Mouse (Mus musculus) bone marrow, adult 2 months (tissue): Measurements from ENCODE around the gene Olfr322. TPM values are rescaled to one million over a fixed set of nuclear protein-coding genes. Genes with fewer than 3 reads are reported as not detected.
"Not testable (repeated sequence)": the region's sequence is repeated elsewhere in the genome, so short reads cannot be mapped to it uniquely, and the experiment has no call there.

Source experiments
- H3K27ac ChIP-seq: fragments of 200-500 bp; 2 replicates; pipeline ENCODE4 v1.5.1; 2012; ENCODE audit warnings: low read depth, mild to moderate bottlenecking, control low read depth, inconsistent platforms, low read length; ENCODE audit not compliant: control insufficient read depth, poor library complexity, insufficient read depth
- H3K4me1 ChIP-seq: fragments of 200-500 bp; 2 replicates; pipeline ENCODE4 v1.6.1; 2011; ENCODE audit warnings: low read length; ENCODE audit not compliant: control insufficient read depth, insufficient read depth
- H3K4me3 ChIP-seq: fragments of 200-500 bp; replicated peaks from 2 replicates; pipeline ENCODE3; 2011; ENCODE audit warnings: mild to moderate bottlenecking, low read depth, low read length, control low read depth; ENCODE audit not compliant: control insufficient read depth
- CTCF ChIP-seq: fragments of 200-500 bp; IDR thresholded peaks from 2 replicates; pipeline ENCODE4 v1.5.1; 2011; ENCODE audit warnings: low read length, control low read depth; ENCODE audit not compliant: control insufficient read depth, insufficient read depth
- POLR2A ChIP-seq: fragments of 200-500 bp; IDR thresholded peaks from 2 replicates; pipeline ENCODE4 v1.6.1; 2011; ENCODE audit warnings: low read depth, mild to moderate bottlenecking, control low read depth, low read length, borderline replicate concordance; ENCODE audit not compliant: control insufficient read depth
- WGBS: fragments of 180-500 bp; shearing (Covaris S2); methylation state at CpG from one replicate; pipeline ENCODE4 v1.1.7; 2018; 5-methylcytosine and 5-hydroxymethylcytosine counted together
- polyA plus RNA-seq: library from polyadenylated mRNA; stranded (reverse); fragments of >200 nt; gene quantifications from 2 replicates; pipeline ENCODE4 v1.2.4, GENCODE M21; 2011; ENCODE audit warnings: low replicate concordance; ENCODE audit not compliant: missing spikeins, insufficient read depth, insufficient read length

The Olfr322 gene
- polyA plus RNA-seq, 1 experiment = 0.77 TPM

DNA sequence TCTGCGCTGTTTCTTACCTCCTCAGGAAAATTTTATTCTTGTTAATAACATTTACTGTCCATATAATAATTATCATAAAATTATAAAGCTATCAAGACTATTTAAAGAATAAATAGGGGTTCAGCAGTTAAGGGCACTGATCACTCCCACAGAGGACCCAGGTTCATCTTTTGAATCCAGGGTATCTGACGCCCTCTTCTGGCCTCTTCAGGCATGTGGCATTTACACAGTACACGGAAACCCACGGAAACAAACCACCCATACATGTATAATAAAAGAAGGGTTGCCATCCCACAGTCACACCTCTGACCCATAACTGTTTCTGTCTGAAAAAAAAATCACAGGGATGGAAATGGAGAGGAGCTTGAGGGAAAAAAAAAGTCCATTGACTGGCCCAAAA lies 13.2 kb downstream of the Olfr322 start:
- no peaks in the 10 kb centered on the region for H3K4me1 ChIP-seq
- TF ChIP-seq CTCF (no peak), POLR2A (no peak)
- WGBS = 40% methylated on average over 4 of the region's 4 CpGs
- no peak overlapping the region for H3K27ac ChIP-seq
- no peak overlapping the region for H3K4me3 ChIP-seq

DNA sequence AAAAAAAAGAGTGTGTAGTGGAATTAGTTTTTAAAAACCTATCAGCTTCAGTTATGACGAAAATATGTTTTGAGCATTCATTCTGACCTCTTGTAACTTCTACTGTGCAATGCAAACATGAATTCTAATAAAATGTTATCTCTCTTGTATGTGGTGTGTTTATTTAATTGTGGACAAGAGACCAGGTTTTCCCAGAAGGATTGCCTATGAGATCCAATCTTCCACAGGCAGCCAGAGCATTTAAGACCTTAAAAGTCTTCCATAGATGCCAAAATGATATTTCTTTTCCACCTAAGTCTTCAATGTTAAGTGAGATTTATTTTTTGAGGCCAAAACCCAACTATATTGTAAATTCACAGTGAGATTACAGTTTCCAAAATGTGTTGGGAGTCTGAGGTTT lies 22.2 kb downstream of the Olfr322 start, which contains the start of gene Olfr320:
Olfr320 (plus strand) TSS at position 301 of the 400 bp plus-strand sequence.
- H3K4me3 ChIP-seq = no peak within 1 kb of the TSS
- no peak within 1 kb of the TSS for H3K27ac ChIP-seq
- TF ChIP-seq CTCF = no peak
- no peak for TF ChIP-seq POLR2A
- 74% methylated on average over 1 of the region's 1 CpGs for WGBS
- no peaks in the 10 kb centered on the region for H3K4me1 ChIP-seq

DNA sequence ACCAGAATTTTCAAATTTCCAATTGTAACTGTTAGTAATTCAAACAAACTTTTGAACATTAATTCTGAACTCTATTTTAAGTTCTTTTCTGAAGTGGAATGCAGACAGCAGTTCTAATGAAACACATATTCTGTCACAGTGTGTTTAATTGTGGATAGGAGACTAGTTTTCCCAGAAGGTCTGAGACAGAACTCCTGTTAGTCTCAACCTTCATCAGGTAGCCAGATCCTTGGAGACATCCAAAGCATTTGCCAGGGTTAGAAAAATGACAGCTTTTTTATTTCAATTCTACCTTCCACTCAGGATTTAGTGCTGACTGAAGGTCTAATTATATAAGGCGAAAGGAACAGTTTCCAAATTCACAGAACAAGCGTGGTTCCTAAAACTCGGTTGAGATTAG lies 40.3 kb downstream of the Olfr322 start, which contains the start of gene Olfr319:
Olfr319 (plus strand) TSS at position 301 of the 400 bp plus-strand sequence.
- Histone ChIP-seq H3K27ac (no peak within 1 kb of the TSS), H3K4me3 (no peak within 1 kb of the TSS), H3K4me1 (no peaks in the 10 kb centered on the region)
- WGBS = 82% methylated on average over 3 of the region's 3 CpGs
- TF ChIP-seq CTCF = no peak
- no peak for TF ChIP-seq POLR2A

DNA sequence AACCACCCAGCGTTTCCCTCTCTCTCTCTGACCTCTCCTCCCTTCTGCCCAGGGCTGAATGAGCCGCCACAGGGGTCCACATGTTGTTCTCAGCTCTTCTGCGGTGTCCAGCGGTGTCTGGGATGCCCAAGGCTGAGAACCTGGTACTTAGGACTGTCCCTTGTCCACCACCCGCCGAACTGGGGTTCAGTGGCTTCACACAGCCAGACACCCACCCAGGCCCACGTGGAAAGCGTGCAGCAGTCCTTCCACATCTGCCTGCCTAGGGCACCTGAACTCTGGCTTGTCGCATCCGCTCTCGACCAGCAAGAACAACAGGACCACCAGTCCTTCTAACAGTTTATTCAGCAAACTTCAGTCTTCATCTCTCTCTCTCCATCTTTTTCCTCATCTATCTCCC lies 50.5 kb downstream of the Olfr322 start:
- TF ChIP-seq CTCF (no peak), POLR2A (no peak)
- WGBS = 76% methylated on average over 11 of the region's 11 CpGs
- Histone ChIP-seq H3K4me3 (no peak overlapping the region), H3K4me1 (no peaks in the 10 kb centered on the region; the same call in 1 of the 2 replicates), H3K27ac (no peak overlapping the region)

DNA sequence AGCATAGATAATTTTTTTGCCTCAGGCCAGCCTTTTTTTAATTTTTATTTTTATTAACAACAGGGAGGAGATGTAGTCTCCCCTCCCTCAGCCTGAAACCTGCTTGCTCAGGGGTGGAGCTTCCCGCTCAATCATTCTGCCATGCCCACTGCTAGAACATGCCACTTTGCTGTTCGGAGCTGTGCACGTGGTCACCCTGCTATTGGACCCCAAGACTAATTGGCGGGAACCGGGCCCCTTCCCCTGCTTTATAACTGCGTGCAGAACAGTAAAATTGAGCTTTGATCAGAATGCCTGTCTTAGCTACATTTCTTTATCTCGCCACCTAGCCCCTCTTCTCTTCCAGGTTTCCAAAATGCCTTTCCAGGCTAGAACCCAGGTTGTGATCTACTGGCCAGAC lies 59.1 kb downstream of the Olfr322 start:
- H3K4me3 ChIP-seq, H3K4me1 ChIP-seq, H3K27ac ChIP-seq: not testable (repeated sequence)
- WGBS = 81% methylated on average over 7 of the region's 7 CpGs

Other genes with a start within 250 kb of the Olfr322 start
- gene 1810065E05Rik, start 237.7 kb upstream of the Olfr322 start, polyA plus RNA-seq = not detected in 2 replicates
- not detected in 2 replicates for gene Gm12253, start 226.2 kb upstream of the Olfr322 start, polyA plus RNA-seq
- gene Lypd9, start 205.9 kb upstream of the Olfr322 start, polyA plus RNA-seq = not detected in 2 replicates
- not detected in 2 replicates for gene Olfr30, start 196.5 kb upstream of the Olfr322 start, polyA plus RNA-seq
- gene Olfr332, start 166.2 kb upstream of the Olfr322 start, polyA plus RNA-seq = not detected in 2 replicates
- gene Olfr331, start 156.2 kb upstream of the Olfr322 start, polyA plus RNA-seq = not detected in 2 replicates
- not detected in 2 replicates for gene Olfr330, start 123.9 kb upstream of the Olfr322 start, polyA plus RNA-seq
- not detected in 2 replicates for gene Olfr329-ps, start 112.4 kb upstream of the Olfr322 start, polyA plus RNA-seq
- gene Olfr328, start 103.1 kb upstream of the Olfr322 start, polyA plus RNA-seq = not detected in 2 replicates
- gene Olfr224, start 88.2 kb upstream of the Olfr322 start, polyA plus RNA-seq = not detected in 2 replicates
- gene Olfr325, start 81.1 kb upstream of the Olfr322 start, polyA plus RNA-seq = not detected in 2 replicates
- gene Olfr324, start 63.7 kb upstream of the Olfr322 start, polyA plus RNA-seq = not detected in 2 replicates
- not detected in 2 replicates for gene 2210407C18Rik, start 42.7 kb upstream of the Olfr322 start, polyA plus RNA-seq
- gene Olfr323, start 28.3 kb upstream of the Olfr322 start, polyA plus RNA-seq = not detected in 2 replicates
- 24.8 and 27.5 TPM in 2 replicates for gene Trim58, start 18.3 kb upstream of the Olfr322 start, polyA plus RNA-seq
- not detected in 2 replicates for gene Olfr320, start 22.3 kb downstream of the Olfr322 start, polyA plus RNA-seq
- gene Olfr319, start 40.4 kb downstream of the Olfr322 start, polyA plus RNA-seq = not detected in 2 replicates
- not detected in 2 replicates for gene Olfr318, start 65.2 kb downstream of the Olfr322 start, polyA plus RNA-seq
- not detected in 2 replicates for gene Olfr317, start 80.4 kb downstream of the Olfr322 start, polyA plus RNA-seq
- gene Olfr316, start 94.0 kb downstream of the Olfr322 start, polyA plus RNA-seq = not detected in 2 replicates
- gene Olfr315, start 114.4 kb downstream of the Olfr322 start, polyA plus RNA-seq = not detected in 2 replicates
- not detected in 2 replicates for gene Olfr314, start 124.2 kb downstream of the Olfr322 start, polyA plus RNA-seq
- gene Fam183b, start 143.2 kb downstream of the Olfr322 start, polyA plus RNA-seq = not detected in 2 replicates
- gene Olfr313, start 156.2 kb downstream of the Olfr322 start, polyA plus RNA-seq = not detected in 2 replicates
- gene Olfr312, start 170.5 kb downstream of the Olfr322 start, polyA plus RNA-seq = not detected in 2 replicates
- not detected in 2 replicates for gene Olfr311, start 180.5 kb downstream of the Olfr322 start, polyA plus RNA-seq
- 1.4 and 1.6 TPM in 2 replicates for gene Gm12258, start 188.4 kb downstream of the Olfr322 start, polyA plus RNA-seq
- 1.3 and 5.5 TPM in 2 replicates for gene 2810021J22Rik, start 208.4 kb downstream of the Olfr322 start, polyA plus RNA-seq
- gene Zfp39, start 245.4 kb downstream of the Olfr322 start, polyA plus RNA-seq = 8.4 and 10.2 TPM in 2 replicates